24 mouse cellular contexts compared by ENCODE assay signal in the genomic region with DNA sequence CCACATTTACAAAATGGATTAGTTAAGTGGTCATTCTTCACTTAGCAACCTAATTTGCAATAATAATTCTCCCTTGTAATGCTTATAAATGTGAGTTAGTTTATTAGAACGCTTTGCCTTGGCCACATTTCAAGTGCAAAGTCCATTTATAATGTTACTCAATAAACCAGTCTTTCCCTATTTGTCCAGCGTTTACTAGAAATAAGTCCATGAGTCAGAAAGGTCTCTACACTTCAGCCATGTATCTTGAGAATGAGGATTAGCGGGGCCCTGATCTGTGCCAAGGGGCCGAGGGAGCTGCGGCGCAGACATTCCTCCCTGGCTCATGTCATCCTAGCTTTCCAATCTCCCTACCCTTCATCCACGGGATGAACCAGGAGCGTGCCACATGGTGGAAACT.
DNase-seq lines count a peak whose midpoint lies in the region; ATAC-seq and TF ChIP-seq lines count a peak whose summit lies in the region.
"Had no signal": no experiment of that assay in that cellular context is flagged by ENCODE, and none has a peak within 500 bp of the region (broad histone marks: within the 10 kb centered on the region; RNA-seq: fewer than 3 reads in every experiment).

No protein-coding gene starts in this region.

- no peak overlapping the region for H3K9ac ChIP-seq in kidney, embryonic 15.5 days
- no peak overlapping the region for H3K9ac ChIP-seq in midbrain, embryonic 14.5 days (replicated peaks; ENCODE audit: low read length)
- H3K9ac ChIP-seq in midbrain, postnatal 0 days (replicated peaks; ENCODE audit: low read length, poor library complexity, severe bottlenecking): no peak overlapping the region
- H3K9ac ChIP-seq in intestine, embryonic 16.5 days (ENCODE audit: low read depth, low read length): no peak overlapping the region
- H3K9ac ChIP-seq: embryonic facial prominence, embryonic 12.5 days; hindbrain, embryonic 13.5 days; limb, embryonic 12.5 days; liver, embryonic 14.5 days had no signal

- H3K4me3 ChIP-seq in kidney, embryonic 15.5 days (replicated peaks): no peak overlapping the region
- no peak overlapping the region for H3K4me3 ChIP-seq in midbrain, embryonic 14.5 days (replicated peaks; ENCODE audit: low read depth, low read length)
- H3K4me3 ChIP-seq in midbrain, postnatal 0 days (ENCODE audit: low read depth, low read length): no peak overlapping the region
- H3K4me3 ChIP-seq in intestine, embryonic 16.5 days (ENCODE audit: low read length): no peak overlapping the region
- H3K4me3 ChIP-seq: embryonic facial prominence, embryonic 12.5 days; erythroblast, embryonic 14.5 days; hindbrain, embryonic 13.5 days; limb, embryonic 12.5 days had no signal

- peak; percentile 79 for DNase-seq in kidney, adult 9 months
- no peak for DNase-seq in midbrain, embryonic 14.5 days
- DNase-seq in midbrain, postnatal 0 days (ENCODE audit: low spot score): no peak
- DNase-seq in cerebellum, postnatal 10 days: no peak
- no peak for DNase-seq in neural tube, embryonic 10.5 days (ENCODE audit: extremely low spot score, low spot score)
- DNase-seq: adrenal gland, adult 8-10 months; B cell, adult 2 months; cerebellum, adult 8-10 months; gastrocnemius, postnatal 10 days; heart, postnatal 14 days; lung, postnatal 14 days; retina, postnatal 1 day; right cerebral cortex, postnatal 4 days; thymus, postnatal 25 days had no signal

- WGBS in kidney, embryonic 15.5 days: 86% methylated on average over 8 of the region's 8 CpGs
- WGBS in midbrain, embryonic 14.5 days: 88% methylated on average over 8 of the region's 8 CpGs
- WGBS in midbrain, postnatal 0 days: 82% methylated on average over 8 of the region's 8 CpGs
- WGBS in intestine, embryonic 16.5 days: 44% methylated on average over 8 of the region's 8 CpGs

- no peak for ATAC-seq in kidney, embryonic 15.5 days (replicated peaks; ENCODE audit: low FRiP score)
- no peak for ATAC-seq in midbrain, embryonic 14.5 days (ENCODE audit: low FRiP score, low TSS enrichment)
- no peak for ATAC-seq in midbrain, postnatal 0 days (ENCODE audit: low FRiP score)
- ATAC-seq in intestine, embryonic 16.5 days: peak; percentile 82
- ATAC-seq: forebrain, embryonic 14.5 days; inflammation-experienced regulatory T-cells, adult 6 months; midbrain, embryonic 16.5 days had no signal

- no peaks in the 10 kb centered on the region for H3K27me3 ChIP-seq in kidney, embryonic 15.5 days
- no peaks in the 10 kb centered on the region for H3K27me3 ChIP-seq in midbrain, embryonic 14.5 days (ENCODE audit: control insufficient read depth, insufficient read depth, low read length)
- no peaks in the 10 kb centered on the region for H3K27me3 ChIP-seq in midbrain, postnatal 0 days (ENCODE audit: insufficient read depth, low read length)
- H3K27me3 ChIP-seq in intestine, embryonic 16.5 days (replicated peaks; ENCODE audit: control insufficient read depth, insufficient read depth, low read length): no peaks in the 10 kb centered on the region
- H3K27me3 ChIP-seq: embryonic facial prominence, embryonic 12.5 days; hindbrain, embryonic 13.5 days; limb, embryonic 12.5 days had no signal

- no peaks in the 10 kb centered on the region for H3K9me3 ChIP-seq in kidney, embryonic 15.5 days (replicated peaks)
- no peaks in the 10 kb centered on the region for H3K9me3 ChIP-seq in midbrain, embryonic 14.5 days (ENCODE audit: control insufficient read depth, low read length)
- no peaks in the 10 kb centered on the region for H3K9me3 ChIP-seq in midbrain, postnatal 0 days (ENCODE audit: low read length)
- no peaks in the 10 kb centered on the region for H3K9me3 ChIP-seq in intestine, embryonic 16.5 days (ENCODE audit: control insufficient read depth, low read length)
- H3K9me3 ChIP-seq: embryonic facial prominence, embryonic 12.5 days; hindbrain, embryonic 13.5 days; limb, embryonic 12.5 days had no signal

- no peaks in the 10 kb centered on the region for H3K36me3 ChIP-seq in kidney, embryonic 15.5 days
- no peaks in the 10 kb centered on the region for H3K36me3 ChIP-seq in midbrain, embryonic 14.5 days (ENCODE audit: control insufficient read depth, insufficient read depth, low read length)
- H3K36me3 ChIP-seq in midbrain, postnatal 0 days (ENCODE audit: insufficient read depth, low read length): no peaks in the 10 kb centered on the region
- H3K36me3 ChIP-seq in intestine, embryonic 16.5 days (ENCODE audit: control insufficient read depth, insufficient read depth, low read length): no peaks in the 10 kb centered on the region
- H3K36me3 ChIP-seq: embryonic facial prominence, embryonic 12.5 days; hindbrain, embryonic 13.5 days; limb, embryonic 12.5 days had no signal

- TF ChIP-seq CTCF in midbrain, postnatal 0 days (IDR thresholded peaks at IDR 0.05): no peak

- no peak overlapping the region for H3K4me2 ChIP-seq in kidney, embryonic 15.5 days
- no peak overlapping the region for H3K4me2 ChIP-seq in midbrain, embryonic 14.5 days (ENCODE audit: low read length)
- no peak overlapping the region for H3K4me2 ChIP-seq in midbrain, postnatal 0 days (ENCODE audit: low read depth, low read length, poor library complexity, severe bottlenecking)
- no peak overlapping the region for H3K4me2 ChIP-seq in intestine, embryonic 16.5 days (ENCODE audit: low read depth, low read length)
- H3K4me2 ChIP-seq: embryonic facial prominence, embryonic 12.5 days; hindbrain, embryonic 13.5 days; limb, embryonic 12.5 days had no signal

- 0 out of 2 replicates have a peak, but pooled peaks cover 2% of the 10 kb centered on the region for H3K4me1 ChIP-seq in kidney, embryonic 15.5 days
- 0 out of 2 replicates have a peak, but pooled peaks cover 13% of the 10 kb centered on the region for H3K4me1 ChIP-seq in midbrain, embryonic 14.5 days (ENCODE audit: control insufficient read depth, insufficient read depth, low read length)
- no peaks in the 10 kb centered on the region for H3K4me1 ChIP-seq in midbrain, postnatal 0 days (ENCODE audit: insufficient read depth, low read length)
- H3K4me1 ChIP-seq in intestine, embryonic 16.5 days (ENCODE audit: control insufficient read depth, insufficient read depth, low read length): peaks cover 10% of the 10 kb centered on the region; the same call in 1 of the 2 replicates

- H3K27ac ChIP-seq in kidney, embryonic 15.5 days: no peak overlapping the region
- H3K27ac ChIP-seq in midbrain, embryonic 14.5 days (replicated peaks; ENCODE audit: low read depth, low read length): 0 out of 2 replicates have a peak overlapping the region, but pooled peaks have one; percentile 0
- no peak overlapping the region for H3K27ac ChIP-seq in midbrain, postnatal 0 days (ENCODE audit: low read depth, low read length)
- no peak overlapping the region for H3K27ac ChIP-seq in intestine, embryonic 16.5 days (ENCODE audit: low read length)
- H3K27ac ChIP-seq: embryonic facial prominence, embryonic 12.5 days; limb, embryonic 12.5 days; liver, embryonic 14.5 days had no signal
